Mouse (Mus musculus) Muller cell, postnatal 12 days (primary cell): ENCODE data around the gene Cutal.
"Not testable (repeated sequence)": the region's sequence is repeated elsewhere in the genome, so short reads cannot be mapped to it uniquely, and the experiment has no call there.

Source experiments
- DNase-seq: peaks from one replicate; pipeline ENCODE4 v3.0.0-alpha.2; 2015; ENCODE audit errors: inconsistent ontology term

Gene Cutal

DNA sequence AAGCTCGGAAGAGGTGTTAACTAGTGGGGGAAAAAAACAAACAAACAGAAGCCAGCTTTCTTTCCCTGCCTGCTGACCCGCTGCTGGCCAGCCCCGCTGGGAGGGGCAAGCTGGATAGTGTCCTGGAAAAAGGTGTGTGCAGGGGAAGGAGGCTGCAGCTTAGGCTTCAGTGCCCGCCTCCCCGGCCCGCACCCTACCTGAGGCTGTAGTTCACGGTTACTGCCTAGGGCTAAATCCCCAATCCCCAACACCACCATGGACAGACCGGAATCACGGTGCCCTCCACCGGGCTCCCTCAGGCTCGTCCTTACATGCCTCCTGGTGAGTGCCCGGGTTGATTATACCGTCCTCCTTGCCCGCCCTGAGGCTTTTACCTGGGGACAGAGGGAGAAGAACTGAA lies at the start of gene Cutal:
Cutal (plus strand) TSS at position 126 of the 400 bp plus-strand sequence.
- DNase-seq = peak; percentile 14

DNA sequence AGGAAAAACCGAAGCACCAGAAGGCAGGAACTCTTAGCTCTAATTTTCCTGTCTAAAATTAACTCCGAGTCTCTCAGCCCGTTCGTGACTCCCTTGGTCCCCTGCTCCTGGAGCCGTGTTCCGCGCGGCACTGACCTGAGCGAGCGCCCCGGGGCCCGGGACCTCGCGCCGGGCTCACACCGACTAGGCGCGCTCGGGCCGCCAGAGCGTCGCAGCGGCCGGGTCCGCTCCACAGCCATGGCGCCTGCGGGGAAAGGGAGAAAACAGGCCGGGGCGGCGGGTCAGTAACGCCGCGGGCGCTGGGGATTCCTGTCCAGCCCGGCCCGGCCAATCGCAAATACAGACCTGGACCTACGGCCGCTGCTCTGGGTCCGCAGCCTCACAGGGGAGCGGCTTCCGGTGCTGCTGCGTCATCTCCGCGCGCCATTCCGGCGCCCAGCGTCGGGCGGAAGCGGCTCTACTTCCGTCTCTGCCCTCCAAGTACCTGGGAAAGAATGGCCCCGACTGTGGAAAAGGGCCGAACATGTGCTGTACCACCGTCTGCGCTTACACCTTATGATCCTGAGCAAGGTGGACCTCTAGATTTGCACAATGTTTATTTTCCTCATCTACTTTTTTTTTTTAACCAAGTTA lies 48.3 kb upstream of the Cutal start, which contains the start of gene Fbxw2:
Fbxw2 (minus strand) TSS at position 485 of the 633 bp plus-strand sequence.
- peak; percentile 92 for DNase-seq

DNA sequence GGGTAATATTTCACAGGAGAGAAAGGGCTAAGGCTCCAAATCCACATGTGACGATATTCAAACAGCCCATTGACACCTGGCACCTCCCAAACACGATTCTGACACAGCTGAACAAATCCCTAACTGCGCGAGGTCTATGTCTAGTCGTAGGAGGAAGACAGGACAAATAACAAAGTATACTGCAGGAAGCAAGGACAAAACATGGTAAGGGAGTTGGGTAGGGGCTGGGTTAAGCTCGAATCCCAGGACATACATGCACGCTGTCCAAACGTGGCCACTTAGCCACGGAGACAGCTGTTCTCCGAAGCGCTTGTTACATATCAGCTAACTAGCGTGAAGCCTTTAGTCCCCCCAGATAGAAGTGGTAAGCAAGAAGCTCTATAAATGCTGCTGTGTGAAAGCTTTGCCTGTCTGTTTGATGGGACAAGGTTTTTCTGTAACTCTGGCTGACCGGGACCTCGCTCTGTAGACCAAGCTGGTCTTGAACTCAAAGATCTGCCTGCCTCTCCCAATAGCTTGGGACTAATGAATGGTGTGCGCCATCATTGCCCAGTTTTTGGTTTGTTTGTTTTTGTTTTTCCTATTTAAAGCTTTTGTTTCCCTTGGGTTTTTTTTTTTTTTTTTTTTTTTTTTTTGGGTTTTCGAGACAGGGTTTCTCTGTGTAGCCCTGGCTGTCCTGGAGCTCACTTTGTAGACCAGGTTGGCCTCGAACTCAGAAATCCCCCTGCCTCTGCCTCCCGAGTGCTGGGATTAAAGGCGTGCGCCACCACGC lies 47.5 kb upstream of the Cutal start:
- no peak for DNase-seq

DNA sequence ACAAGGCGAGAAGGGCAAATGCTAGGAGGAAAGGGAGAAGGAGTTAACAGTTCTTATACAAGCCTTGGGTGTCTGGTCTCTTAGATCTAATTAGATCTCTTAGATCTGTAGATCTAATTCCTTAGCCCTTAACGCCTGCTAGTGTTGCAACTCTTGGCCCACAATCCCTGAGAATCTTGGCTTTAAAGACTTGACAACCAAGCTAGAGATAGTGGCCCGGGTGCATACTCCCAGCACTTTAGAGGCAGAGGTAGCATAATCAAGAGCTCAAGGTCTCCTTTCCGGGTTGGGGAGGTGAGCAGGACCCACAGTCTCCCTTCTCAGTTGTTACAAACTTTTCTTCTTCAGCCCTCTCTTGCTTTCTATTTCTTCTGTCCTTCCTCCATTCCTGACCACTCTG lies 46.6 kb upstream of the Cutal start:
- no peak for DNase-seq

DNA sequence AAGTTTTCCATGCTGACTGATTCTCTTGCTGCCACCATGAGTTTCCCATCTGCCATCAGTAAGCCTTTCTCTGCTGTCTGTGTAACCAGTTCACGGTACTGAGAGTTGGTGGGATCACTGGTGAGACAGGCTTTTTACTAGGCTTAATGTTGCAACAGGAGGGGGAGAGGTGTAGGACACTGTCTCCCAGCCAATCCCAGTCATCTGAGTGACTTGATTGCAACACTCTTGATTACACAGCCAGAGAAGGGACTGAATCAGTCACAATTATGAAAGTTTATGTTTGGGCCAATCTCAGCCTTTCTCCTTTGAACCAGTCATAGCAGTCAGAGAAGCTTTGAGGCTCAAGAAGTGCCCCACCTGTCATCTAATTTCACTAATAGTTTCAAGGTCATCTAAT lies 46.2 kb upstream of the Cutal start:
- no peak for DNase-seq

DNA sequence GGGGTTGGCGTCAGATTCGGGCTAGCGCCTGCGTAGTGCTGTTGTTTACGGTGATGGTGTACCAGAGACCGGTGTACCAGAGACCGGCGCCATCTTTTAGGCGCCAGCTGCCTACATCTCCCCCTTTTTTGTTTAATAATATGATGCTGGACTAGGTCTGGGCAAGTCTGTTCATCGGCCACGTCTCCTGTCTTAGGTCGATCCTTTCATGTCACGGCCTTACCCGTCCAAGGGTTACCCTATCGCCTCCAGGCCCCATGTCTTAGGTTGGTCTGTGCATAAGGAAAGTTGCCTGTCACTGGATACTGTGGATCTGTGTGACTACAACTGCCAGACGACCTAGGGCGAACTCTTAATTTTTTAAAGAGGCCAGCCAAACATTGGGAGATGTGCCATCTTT lies 44.1 kb upstream of the Cutal start:
- DNase-seq = not testable (repeated sequence)

DNA sequence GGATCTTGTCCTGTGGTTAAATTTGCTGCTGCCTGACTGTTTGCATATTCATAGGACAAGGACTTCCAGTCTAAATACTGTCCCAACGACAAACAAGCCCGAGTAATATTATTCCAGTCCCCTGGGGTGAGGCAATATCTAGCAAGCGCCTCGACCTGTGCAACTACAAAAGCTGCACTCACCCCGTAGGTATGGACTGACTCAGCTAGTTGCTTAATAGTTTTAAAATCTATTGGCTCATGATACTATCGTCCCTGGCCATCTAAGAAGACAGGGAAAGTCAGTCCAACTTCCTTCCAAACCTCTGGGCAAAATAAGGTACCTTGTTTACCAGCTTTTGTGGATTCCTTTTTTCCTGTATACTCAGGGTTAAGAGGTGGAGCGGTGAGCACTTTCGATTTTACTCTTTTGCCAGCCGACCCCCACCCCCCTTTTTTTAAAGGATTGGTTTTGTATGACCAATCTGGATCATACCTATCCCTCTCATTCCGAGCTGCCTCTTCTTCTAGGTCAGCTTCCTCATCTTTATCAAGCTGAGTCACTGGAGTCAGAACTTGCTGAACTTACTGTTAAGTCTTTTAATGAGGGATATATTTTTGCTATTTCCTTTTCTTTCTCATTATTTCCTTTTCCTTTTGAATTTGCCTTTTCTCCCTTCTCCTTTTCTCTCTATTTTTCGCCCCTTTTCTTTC lies 41.3 kb upstream of the Cutal start, which contains the start of gene Gm34653:
Gm34653 (plus strand) TSS at position 242 of the 692 bp plus-strand sequence.
- DNase-seq = not testable (repeated sequence)

DNA sequence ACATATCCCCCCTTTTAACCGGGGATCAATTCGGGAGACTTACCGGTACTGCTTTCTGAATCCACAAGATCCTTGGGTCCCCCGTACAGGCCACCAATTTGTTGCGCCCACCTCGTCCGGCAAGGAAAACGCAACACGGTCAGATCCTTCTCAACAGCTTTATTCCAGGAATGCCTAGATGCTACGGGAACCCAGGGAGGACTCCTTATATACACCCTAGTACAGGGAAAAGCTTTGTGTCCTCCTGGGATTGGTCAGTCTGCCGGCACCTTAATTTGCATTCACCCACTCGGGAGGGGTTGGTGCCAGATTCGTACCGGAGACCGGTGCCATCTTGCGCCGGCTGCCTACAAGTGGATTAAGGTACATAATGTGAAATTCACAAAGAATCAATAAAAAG lies 40.6 kb upstream of the Cutal start:
- no peak for DNase-seq

DNA sequence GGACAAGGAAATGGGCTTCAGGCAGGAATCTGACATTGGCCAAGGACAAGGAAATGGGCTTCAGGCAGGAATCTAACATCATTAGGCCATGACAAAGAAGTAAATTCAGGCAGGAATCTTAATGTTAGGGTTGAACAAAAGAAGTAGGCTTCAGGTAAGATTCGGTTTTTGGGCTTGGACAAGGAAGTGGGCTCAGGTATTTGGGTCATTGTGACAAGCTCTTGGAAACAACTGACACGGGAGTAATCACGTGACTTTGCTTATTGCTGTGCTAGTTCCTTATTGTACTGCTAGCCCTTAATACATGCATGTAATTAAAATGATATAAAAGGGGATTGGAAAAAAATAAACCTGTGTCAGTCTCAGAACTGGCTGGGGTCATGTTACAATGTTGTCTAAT lies 38.5 kb upstream of the Cutal start:
- no peak for DNase-seq

DNA sequence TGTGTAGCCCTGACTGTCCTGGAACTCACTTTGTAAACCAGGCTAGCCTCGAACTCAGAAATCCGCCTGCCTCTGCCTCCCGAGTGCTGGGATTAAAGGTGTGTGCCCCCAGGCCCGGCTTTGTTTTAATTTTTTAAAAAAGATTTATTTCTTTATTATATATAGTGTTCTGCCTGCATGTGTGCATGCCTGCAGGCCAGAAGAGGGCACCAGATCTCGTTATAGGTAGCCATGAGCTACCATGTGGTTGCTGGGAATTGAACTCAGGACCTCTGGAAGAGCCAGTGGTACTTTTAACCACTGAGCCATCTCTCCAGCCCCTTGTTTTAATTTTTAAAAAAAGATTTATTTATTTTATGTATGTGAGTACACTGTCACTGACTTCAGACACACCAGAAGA lies 34.1 kb upstream of the Cutal start:
- DNase-seq = not testable (repeated sequence)

DNA sequence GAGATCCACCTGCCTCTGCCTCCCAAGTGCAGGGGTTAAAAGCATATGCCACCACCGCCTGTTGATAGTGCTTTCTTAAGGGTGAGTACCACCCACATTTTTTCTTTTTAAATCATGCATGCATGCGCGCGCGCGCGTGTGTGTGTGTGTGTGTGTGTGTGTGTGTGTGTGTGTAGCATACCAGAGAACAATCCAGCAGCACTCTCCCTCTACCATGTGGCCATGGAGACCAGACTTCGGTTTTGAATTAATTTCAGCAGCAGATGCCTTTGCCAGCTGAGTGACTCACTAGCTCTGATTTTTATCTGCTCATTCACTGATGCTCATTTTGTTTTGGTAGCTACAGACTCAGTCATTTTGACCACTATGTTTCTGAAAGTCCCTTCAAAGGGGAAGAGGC lies 32.5 kb upstream of the Cutal start:
- DNase-seq = peak; percentile 62

DNA sequence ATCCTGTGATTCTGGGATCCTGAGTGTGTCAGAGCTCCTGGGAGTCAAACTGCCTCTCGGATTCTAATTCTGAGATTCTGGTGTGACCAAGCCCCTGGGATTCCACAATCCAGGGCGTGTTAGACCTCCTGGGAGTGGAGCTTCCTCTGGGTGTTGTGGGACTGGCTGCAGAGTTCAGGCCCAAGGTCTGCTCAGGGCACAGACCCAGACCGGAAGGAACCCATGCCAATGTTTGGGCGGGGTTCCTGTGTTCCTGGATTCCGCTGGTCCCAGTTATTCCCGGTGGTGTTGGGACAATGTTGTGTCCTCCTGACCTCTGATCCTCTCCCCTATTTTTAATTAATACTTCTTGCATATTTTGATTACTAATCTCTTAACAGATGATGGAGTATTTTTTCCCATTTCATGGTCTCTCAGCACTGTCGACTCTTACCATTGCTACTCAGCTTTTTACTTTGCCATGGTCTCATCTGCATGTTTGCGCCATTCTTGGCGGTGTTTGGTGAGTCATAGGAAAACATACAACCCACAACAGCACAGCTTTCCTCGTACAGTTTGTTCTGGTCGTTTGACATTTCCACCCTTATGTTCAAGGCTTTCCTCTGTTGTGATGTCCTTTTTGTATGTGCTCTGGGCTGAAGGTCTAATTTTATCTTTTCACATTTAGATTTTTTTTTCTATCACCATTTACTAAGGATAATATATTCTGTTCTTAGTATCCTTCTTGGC lies 30.8 kb upstream of the Cutal start:
- no peak for DNase-seq

DNA sequence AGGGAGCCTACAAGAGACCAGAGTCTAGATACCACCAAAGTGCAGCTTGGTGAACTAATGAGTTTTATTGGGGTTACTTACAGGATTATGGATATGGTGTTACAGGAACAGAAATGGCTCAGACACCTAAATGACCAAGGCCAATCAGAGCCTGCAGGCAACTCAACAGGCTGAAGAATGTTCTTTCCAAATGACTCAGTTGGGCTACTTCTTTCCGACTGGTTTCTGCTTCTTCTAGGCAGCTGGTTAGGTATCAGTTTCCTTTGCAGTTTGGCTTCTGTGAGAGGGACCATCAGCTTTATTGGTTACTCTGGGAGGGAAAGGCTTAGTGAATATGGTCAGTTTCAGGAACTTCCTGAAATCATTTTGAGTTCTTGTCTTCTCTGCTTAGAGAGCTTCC lies 26.5 kb upstream of the Cutal start:
- DNase-seq = no peak

DNA sequence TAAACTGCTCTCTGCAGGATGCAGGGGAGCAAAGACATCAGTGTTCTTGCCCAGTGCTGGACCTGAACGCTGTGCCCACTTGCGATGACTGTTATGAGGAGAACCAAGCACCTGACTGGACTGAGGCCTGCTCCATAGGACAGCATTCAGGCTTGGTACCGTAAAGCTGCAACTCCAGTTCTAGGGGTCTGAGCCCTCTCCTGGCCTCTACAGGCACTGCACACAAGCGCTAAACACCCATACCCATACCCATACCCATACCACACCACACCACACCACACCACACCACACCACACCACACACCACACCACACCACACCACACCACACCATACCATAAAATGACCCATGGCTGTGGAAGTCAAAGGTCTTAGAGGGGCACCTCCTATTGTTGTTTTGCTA lies 18.9 kb upstream of the Cutal start:
- DNase-seq = no peak

DNA sequence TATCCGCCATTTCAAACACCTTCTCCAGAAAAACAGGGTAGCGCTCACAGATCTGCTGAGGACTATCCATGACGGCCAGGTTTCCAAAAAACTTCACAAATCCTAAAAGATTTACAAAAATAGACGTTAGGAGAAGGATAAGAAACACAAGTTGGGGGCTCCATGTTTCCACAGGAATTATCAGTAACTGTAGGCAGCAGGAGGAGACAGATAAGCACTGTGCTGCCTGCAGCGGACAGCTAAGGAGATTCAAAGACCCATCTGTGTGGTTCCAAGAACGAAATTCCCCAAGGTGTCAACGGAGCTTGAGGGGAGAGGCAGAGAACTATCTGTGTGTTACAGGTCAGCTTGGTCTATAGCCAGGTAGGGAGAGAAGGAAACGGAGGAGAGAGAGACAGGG lies 16.5 kb upstream of the Cutal start:
- no peak for DNase-seq

DNA sequence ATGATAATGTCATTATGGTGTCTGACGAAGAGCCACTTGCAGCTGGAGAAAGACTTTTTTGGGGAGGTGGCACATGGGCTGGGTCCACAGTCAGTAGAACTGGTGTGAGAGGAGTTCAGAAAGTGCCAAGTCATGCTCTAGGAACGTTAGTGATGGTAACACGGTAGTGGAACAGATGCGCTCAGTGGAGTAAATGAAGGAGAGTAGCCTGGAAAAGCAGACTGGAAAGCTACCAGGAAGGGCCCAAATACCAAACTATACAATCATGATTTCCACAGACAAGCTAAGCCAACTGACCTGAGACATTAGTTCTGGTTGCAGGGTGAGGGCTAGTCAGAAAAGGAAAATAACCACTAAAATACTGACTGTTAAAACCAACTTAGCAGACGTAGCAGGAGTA lies 4.5 kb upstream of the Cutal start:
- peak; percentile 76 for DNase-seq

DNA sequence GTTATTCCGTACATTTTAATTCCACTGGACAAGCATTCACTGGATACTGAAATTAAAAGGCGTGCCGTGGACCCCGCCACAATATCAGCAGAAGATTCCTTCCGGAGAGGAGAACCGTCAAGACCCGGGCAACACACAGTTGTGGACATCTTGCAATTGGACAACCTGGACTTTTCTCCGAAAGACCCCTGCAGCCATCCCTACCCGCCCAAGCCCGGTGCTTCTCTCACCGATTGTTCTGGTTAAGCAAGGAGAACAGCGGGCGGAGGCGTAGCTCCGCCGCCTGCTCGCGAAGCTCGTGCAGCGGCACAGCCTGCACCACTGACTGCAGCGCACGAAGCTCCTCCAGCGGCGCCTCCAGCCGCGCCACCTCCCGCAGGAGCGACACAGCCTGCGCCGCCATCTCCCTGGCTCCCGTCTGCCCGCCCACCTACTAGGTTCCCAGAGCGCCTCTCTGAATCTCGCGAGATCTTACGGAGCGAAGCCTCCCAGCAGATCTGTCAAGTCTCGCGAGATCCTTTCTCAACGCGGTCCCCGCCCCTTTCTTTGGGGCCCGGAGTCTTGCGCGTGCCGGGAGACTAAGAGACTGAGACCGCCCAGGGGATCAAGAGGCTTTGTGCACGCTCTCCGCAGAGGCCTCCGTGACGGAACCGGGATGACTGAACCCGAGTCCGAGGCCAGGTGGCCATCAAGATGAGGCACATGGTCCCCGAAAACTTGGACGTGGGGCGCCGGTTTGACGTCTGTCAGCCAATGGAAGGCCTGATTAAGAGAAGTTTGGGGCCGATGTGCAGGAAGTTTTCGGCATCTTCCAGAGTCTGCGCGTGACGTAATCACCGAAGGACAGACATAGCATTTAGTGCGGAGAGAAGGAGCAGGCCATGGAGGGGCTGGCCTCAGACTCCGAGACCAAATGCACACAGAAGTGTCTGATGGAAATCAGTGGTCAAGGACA lies 3.4 kb upstream of the Cutal start:
- DNase-seq = peak; percentile 99

DNA sequence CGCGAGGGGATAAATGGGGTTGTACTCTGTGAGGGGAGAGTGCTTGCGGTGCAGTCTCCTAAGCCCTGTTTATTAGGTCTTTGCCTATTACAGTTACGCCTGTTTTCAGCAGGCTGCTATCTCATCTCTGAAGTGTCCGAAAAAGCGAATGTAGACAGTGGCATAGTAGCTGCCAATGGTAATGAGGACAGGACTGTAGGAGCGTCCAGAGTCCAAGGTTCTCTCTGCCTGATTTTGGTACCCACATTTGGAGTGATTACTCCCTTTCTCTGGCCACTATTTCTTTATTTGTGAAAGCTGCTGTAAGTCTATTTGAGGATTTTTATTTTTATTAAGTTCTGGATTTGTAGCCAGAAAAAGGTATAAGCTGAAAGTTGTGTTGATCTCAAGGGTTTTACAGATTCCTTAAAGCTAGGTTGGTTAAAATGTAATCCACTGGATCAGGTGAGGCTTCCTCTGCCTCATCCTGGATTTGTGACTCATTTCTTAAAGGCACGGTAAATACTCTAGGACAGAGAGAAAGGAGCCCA lies 685 bp downstream of the Cutal start, which contains the start of gene Psmd5:
Psmd5 (minus strand) TSS at position 153 of the 530 bp plus-strand sequence.
- DNase-seq = no peak

DNA sequence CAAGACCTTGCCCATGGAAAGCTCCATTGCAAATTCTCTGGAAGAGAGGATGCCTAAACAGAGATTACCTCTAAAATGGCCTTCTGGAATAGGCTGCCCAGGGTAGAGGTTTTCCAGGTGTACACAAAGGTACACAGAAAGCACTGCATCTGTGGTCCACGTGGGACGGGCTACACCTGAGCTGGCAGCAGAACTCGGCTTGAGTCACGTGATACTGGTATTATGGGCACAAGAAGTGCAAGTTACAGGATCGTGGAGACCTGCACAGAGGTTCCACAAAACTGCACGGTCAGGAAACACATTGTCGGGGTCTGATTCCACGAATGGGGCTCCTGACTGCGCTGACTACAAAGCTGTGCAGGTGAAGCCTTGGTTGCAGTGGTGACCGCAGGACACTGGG lies 5.9 kb downstream of the Cutal start:
- no peak for DNase-seq

DNA sequence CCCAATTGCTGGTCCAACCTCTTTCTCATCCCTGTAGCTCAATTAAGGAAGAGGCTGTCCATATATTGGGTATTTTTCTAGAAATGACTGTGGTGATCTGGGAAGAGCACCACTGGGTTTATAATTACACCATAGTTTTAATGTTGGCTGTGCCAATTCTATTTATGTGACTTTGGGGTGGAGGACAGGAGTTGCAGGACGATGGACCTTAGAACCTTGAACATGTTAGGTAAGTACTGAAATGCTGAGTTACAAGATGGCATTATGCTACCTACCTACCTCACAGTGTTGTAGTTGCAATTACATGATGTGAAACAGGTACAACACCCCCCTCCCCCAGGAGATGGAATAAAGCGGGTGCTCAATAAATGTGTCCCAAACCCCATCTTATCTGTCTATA lies 8.6 kb downstream of the Cutal start:
- no peak for DNase-seq

DNA sequence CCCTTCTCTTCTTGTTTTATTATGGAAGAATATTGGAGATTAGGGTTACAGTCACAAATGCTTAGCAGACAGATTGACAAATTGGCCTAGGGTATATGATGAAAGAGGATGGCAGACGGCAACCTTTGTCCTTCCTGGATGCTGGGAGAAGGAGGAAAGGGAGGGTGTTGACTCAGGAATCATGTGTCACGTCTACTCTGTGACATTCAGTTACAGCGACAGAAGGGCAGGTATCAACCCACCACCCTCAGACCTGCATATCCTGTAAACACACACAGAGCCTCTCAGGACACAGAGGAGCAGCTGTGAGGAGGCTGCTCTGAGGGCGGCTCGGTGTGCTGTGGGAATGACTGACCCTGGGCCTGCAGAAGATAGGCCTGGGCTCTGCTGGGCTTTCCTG lies 9.0 kb downstream of the Cutal start:
- DNase-seq = no peak
